Mouse (Mus musculus): ENCODE data around the gene Mical3. TPM values are rescaled to one million over a fixed set of nuclear protein-coding genes. Genes with fewer than 3 reads are reported as not detected.

Gene Mical3
- polyA plus RNA-seq, 1 experiment = 63.6 TPM

DNA sequence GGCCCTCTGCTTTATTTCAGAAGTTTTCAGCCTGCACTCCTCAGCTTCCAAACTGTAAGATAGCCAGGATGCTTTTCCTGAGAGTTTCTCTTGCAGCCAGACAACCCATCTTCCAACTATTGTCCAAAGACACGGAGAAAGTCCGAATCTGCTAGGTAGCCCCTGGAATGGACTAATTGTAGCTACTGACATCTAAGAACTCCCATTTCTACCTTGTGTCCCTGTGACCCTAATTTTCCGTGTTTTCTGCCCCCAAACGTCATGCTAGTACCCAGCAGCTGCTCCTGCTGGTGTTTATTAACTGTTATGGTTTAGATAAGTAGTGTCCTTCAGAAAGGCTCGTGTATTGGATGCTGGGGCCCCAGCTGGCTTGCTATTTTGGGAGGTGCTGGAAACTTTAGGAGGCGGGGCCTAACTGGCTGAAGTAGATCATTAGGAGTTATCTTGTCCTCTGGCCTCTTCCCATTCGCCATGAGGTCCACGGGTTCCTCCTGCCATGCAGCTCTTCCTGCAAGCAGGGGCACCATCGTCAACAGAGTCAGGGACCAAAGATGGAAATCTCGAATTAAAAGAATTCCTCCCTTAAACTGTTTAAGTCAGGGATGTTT lies 19.2 kb downstream of the Mical3 start:
- DNase-seq (ENCODE audit: extremely low spot score in 1 of 2, low spot score in 1 of 2) = no peak

DNA sequence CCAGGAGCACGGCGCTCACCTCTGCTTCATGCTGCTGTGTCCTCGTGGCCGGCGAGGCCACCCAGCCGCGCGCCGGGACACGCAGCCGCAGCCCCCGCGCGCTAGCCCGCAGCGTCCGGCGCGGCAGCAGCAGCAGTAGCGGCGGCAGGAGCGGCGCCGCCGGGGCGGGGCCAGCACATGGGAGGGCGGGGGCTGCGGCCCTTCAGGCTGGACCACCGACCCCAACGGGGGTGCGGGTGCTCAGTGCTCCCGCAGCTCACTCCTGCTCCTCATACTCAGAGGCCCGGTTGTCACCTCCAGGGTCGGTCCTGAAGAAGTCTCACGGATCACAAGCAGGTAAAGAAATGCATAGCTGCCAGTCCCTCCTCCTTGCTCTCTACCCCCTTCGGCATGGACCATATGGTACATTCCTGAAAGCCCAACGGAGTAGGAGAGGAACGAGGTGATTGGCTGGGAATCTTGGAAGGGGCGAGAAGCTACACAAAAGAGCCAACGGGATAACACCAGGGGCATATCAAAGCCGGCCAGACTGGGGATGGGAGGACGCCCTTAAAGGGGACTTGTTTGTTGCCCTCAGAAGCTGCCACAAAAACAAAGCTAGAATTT lies 20.7 kb downstream of the Mical3 start:
- DNase-seq (ENCODE audit: extremely low spot score in 1 of 2, low spot score in 1 of 2) = peak; percentile 92 to 94

DNA sequence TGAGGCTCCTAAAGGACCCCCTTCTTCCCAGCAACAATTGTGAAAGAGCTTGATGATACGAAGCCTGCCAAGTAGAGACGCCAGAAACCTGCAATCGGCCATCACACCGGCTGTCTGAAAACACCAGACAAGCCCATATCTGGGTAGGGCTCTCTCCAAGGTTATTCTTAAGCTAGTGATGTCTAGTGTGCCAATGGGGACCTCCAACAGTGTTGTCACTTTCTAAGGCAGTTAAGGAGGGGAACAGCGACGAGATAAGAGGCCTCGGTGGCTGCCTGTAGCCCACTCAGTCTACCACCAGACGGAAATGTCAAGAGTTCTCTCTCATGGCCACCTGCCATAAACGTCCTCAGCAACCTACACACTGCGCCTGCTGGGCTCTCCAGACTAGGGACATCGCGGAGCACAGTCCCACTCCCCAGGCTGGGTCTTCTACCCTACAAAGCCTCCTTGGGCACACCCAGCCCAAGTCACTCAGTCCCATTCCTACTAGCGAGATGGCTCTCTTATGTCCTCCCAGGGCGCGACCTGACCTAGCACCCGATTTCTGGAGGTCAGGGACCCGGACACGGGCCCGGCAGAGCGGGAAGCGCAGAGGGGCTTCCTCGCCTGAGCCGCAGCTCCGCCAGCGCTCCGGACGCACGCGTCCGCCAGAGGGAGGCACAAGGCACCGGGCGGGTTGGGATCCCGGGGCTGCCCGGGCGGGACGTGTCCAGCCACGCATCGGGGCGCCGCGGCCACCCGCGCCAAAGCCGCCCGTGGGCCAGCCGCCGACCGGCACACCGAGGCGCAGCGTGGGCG lies 21.4 kb downstream of the Mical3 start:
- DNase-seq (ENCODE audit: extremely low spot score in 1 of 2, low spot score in 1 of 2) = peak in 1 of 2 experiments; percentile 47

DNA sequence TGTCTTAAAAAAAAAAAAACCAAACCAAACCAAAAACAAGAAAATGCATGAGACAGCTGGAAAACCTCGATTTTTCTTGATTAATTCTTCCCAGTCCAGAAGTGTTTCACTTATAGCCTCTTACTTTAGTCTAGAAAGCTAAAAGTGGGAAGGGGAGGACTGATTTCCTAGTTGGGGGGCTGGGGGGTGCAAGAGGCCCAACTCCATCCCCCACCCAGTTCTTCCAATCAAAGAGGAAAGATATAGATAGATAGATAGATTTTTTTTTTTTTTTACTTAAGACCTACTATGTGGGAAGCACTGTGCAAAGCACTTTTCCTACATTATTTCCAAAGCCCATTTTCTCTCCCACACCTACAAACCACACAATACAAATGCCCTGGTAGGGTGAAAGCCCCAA lies 22.7 kb downstream of the Mical3 start:
- no peak for DNase-seq (ENCODE audit: extremely low spot score in 1 of 2, low spot score in 1 of 2)

DNA sequence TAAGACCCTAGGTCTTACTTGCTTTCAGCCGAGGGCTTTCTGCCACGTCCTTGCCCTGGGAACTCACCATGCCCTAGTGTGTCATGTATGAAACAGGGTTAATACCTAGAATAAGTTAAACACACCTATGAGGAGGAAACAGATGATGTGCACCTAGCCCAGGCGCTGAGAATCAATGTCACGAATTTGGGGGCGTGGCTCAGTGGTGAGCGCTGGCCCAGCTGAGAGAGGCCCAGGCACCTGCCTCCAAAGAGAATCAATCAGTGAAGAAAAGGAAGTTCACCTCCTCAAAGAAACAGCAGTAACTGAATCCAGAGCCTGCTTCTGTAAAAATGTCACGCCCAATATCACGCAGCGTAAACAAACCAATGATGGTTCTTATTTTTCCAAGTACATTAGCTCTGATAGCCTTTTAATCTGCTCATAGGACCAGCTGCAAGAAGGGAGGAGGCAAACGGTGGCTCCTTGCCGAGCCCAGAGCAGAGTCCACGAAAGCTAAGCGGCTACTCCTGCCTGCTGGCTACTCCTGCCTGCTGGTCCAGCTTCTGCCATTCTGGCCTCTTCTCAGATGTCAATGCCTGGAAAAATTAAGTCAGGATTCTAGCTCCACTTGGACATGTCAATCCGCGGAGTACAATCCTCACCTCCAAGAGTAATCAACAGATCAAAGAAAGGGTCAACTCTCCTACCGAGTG lies 23.9 kb downstream of the Mical3 start:
- DNase-seq (ENCODE audit: extremely low spot score in 1 of 2, low spot score in 1 of 2) = no peak

DNA sequence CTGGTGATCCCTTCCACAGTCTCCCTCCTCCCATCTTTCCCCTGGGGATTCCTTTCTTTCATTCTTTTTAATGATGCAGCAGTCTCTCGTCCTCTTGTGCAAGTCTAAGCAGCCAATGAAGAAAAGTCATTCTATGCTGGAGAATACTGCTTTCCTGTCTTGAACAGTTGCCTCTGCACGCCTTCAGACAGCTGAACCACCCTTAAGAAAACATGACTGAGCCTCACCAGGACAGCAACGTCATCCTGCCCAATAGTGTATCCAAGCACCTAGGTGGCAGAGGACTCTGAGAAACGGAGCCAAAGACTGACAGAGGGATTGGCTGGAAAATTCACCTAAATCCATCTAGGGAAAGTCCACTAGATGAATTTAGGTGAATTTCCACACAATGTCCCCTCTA lies 25.1 kb downstream of the Mical3 start:
- DNase-seq (ENCODE audit: extremely low spot score in 1 of 2, low spot score in 1 of 2) = no peak

DNA sequence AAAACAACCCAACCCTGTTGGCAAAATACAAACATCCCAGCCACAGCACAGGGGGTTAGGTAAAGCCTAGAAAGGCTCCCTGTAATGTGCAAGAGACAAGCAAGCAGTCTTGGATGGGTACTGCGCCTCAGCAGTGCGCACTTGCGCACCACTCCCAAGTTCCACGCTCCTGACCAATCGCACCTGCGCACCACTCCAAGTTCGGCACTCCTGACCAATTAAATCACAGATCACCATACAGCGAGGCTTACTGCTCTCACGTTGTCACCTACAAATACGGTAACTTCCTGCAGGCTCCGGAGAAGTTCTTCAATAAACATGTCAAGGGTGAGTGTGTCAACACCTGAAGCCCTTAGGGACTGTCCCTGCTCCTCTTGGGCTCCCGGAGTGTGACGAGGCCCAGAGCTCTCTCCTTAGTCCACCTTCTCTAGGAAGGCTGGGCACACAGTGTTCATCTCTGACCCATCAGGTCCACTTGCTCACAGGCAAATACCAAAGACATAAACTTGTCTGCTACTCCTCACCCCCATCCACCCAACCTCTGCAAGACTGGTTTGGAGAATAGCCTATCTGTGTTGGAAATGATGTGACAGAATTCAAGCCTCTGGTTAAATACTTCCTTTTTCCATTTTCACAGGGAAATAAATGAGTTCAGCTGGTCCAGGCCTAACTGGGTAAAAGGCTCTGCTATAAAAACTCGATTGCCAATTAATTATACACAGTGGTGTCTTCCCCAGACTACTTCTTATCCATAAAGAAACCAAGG lies 27.2 kb downstream of the Mical3 start:
- no peak for DNase-seq (ENCODE audit: extremely low spot score in 1 of 2, low spot score in 1 of 2)

DNA sequence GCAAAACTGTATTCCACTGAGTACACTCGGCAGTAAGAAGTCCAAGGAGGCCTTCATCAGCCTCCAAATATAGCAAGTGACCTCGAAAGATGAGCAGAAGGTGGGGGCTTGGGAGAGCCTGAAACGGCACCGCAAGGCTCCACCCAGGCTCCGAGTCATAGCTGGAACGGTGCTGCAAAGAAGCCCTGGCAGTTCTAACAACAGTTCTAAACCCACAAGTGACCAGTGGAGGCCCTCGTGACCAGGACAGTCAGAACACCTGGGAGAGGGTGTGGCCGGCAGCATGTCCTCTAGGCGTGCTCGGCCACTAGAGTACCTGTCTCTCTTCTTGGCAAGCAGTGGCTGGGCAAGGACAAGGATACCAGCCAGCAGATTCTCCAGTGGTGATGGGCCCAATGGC lies 27.9 kb downstream of the Mical3 start:
- DNase-seq (ENCODE audit: extremely low spot score in 1 of 2, low spot score in 1 of 2) = no peak

DNA sequence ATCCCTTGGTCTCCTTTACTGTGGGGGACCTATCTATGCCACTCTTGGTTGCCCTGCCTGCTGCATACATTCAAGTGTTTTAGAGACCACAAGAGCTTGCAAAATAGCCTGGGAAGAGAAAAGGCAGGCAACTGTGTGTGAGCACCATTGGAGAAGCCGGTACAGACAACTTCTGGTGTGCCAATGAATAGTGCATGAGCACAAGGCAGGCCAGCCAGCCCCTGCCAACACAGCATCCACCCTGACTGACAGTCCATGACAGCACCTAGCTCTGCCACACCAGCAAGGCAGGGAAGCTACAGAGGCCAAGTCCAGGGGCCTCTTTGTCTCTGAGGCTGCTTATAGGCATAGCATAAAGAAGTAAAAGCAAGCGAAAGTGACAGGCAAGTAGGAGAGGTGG lies 28.7 kb downstream of the Mical3 start:
- DNase-seq (ENCODE audit: extremely low spot score in 1 of 2, low spot score in 1 of 2) = no peak

DNA sequence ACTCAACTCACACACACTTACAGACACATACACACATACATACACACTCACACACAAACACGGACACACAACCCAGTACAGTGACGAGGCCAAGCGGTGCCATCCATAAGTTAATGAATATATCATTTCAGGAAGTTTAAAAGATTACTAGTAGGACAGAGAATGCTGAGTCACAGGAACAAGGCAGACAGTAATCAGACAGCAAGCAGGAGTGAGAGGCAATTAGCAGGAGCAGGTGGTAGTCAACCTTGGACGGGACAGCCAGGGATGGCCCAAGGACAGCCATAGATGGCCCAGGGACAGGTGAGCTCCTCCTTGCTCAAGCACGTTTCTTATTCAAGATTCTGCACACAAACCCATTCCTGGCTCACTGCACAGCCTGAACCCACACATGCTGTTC lies 29.6 kb downstream of the Mical3 start:
- no peak for DNase-seq (ENCODE audit: extremely low spot score in 1 of 2, low spot score in 1 of 2)

DNA sequence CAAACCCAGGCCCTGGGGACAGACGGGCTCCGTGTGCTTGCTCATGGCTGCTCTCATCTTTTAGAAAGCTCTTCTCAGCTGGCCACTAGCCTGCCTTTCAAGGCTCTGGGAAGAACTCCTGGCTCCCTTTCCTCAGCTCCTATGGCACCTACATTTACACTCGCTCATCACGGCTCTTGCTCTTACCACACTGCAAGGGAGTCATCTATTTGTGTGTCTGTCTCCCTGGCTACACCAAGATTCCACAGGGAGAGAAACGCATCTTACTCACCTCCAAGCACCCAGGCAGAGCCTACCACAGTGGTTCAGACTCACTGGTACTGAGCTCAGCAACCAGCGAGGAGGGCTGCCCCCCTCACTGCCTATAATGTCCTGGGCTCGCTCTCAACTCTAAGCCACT lies 31.0 kb downstream of the Mical3 start:
- peak in 1 of 2 experiments; percentile 44 for DNase-seq (ENCODE audit: extremely low spot score in 1 of 2, low spot score in 1 of 2)

DNA sequence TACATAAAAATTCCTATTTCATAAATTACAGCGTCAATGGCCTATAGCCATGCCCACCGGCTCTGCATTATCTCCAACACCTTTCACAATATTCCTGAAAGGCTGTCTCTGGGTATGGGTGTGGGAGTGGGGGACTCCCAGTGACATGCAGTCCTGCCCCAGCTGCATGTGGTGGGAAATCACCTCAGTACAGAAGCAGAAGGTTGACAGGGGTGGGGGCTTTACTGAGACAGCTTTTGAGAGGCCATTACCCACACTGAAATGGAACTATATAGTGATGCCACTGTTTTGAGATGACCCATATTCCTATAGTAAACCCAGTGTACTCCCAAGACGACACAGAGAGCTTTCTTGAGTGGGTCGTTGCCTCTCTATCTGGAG lies 31.6 kb downstream of the Mical3 start:
- no peak for DNase-seq (ENCODE audit: extremely low spot score in 1 of 2, low spot score in 1 of 2)

DNA sequence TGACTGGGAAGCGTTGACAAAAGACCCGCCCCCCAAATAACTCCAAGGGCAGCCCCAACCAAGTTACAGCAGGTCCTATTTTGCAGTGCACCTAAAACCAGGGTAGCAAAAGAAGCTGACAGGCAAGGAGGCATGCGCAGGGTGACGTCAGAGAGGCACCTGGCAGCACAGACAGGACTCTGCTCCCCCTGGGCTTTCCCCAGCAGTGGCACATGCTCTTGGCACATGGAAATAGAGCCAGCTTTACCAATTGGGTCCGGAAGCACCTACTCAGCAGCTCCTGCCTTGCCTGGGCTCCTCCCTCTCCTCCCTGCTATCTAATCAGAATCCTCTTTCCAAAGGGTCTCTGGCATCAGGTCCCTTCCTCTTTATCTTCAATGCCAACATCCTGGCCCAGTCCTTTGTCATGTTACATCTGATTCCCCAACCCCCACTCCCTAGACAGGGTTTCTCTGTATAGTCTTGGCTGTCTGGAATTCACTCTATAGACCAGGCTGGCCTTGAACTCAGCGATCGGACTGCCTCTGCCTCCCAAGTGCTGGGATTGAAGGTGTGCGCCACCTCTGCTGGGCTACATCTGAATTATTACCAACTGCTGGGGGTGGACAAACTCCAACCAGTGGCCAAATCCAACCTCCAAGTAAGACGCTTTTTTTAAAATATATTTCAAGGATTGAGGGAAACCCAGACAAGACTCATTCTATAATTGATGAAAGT lies 32.1 kb downstream of the Mical3 start:
- no peak for DNase-seq (ENCODE audit: extremely low spot score in 1 of 2, low spot score in 1 of 2)

DNA sequence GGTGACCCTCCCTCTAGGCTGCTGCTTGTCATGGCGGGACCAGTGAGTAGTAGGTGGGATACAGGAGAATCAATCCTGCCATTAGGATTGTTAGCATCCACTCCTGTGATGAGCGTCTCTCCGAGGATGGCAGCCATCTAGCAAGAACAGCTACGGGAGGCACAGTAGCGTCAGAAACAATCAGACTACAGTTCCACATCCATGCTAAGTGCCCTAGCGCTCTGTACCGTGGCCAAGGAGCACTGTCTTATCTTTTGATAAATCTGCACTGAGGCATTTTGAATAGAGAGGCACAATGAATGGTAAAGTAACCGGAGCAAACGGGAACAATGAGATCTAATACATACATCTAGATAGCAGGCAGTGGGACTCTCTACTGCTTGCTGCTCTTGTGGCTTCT lies 32.7 kb downstream of the Mical3 start:
- DNase-seq (ENCODE audit: extremely low spot score in 1 of 2, low spot score in 1 of 2) = no peak

DNA sequence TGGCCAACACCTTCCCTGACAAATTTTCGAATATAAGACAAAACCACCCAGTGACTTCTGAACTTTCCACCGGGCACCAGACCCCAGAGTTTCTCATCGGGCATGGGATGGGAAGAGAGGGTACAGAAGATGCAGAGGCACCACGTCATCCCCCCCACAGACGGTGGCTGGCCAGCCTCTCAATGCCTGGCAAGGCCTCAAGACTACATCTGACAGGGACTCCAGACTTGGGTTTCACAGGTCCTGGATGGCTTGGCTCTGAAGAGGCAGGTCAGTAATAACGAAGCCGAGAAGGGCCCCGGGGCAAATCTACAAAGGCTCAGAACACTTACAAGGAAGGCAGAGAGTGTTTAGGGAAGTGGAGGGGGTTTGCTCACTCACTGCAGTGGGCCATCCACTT lies 33.9 kb downstream of the Mical3 start:
- DNase-seq (ENCODE audit: extremely low spot score in 1 of 2, low spot score in 1 of 2) = no peak

DNA sequence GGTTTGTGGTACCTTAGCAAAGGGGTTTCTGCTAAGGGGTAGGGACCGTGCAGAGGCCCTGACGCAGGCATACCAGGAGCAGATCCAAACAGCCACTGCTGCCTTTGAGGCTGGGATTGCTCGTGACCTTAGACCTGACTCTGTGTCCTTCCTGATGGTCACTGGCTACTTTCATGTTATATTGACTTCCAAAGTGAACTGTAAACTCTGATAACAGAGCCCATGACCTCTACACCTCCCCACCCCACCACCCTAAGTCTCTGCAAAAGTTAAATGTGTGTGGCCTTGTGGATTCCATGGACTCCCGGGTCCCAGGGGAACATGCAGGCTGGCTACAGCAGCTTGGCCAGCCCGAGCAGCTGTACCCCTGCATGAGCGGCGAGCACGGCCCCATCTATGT lies 34.4 kb downstream of the Mical3 start:
- DNase-seq (ENCODE audit: extremely low spot score in 1 of 2, low spot score in 1 of 2) = no peak

DNA sequence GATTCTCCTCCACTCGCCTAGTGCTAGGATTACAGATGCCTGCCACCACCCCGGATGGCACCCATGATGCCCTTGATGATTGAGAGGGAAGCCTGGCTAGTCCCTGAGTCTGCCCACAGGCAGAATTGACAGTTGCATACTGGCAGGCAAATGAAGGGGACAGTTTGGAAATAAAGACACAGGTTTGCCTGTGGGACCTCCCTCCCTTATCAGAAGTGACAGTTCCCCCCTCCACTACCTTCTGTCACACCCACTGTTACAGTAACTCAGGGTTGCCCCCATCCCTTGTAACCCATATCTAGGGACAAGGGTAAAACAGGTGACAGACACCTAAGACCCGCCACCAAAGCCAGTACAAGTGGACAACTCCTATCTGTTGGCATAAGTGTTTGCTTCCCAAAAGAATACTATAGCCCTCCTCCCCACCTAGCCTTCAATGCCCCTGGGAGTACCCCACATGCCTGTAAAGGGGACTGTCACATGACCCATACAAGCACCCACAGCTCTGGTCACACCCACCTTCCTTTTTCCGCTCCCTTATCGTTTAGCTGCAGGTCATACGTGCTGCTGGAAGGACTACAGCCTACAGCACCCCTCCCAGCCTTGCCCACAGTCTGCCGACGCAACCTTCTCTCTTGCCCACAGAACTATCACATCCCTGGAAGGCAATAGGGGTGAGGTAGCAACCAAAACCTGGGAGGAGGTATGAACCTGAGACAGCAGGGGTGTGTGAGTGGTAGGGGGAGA lies 37.0 kb downstream of the Mical3 start:
- DNase-seq (ENCODE audit: extremely low spot score in 1 of 2, low spot score in 1 of 2) = no peak

DNA sequence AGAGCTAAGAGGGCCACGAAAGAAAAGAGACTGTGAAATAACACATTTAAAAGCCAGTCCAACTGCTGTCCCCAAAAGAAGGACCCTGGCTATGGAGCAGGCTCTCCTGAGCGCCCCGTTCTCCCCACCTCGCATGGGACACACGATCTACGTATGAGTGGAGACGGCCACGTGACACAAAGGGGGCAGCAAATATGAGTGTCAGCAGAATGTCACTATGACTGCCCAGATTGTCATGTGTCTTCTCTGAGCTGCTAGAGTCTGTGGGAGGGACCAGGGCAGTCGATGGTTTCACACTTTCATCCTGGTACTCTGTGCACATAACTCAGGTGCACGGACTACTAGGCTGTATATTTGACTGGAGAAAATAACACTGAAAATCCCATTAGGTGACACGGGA lies 40.0 kb downstream of the Mical3 start:
- no peak for DNase-seq (ENCODE audit: extremely low spot score in 1 of 2, low spot score in 1 of 2)

DNA sequence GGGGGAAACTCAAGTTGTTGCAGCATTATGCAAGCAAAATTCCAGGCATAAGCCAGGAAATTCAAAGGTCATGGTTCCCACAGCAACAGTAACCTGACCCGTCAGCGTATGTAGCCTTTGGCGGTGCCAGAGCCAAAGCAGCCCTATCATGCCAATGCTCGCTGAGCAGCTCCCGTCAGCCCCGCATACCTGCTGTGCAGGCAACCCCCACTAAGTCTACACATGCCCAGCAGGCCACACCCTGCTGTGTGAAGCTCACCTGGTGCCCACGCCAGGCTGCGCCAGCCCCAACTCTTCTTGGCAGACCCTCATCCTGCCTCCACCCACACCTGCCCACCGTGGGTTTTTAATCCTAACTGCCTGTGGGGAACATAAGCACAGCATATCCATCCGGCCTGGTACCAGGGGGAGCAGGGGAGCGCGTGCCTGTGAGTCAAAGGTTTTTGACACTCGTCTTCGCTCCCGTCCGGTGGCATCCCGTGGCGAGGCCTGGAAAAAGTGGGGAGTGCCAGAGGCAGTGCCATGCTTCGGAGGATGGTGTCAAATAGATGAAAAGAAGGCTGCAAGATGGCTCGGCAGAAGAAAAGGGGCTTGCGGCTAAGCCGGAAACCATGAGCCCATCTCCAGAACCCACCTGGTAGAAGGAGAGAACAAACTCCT lies 43.1 kb downstream of the Mical3 start:
- no peak for DNase-seq (ENCODE audit: extremely low spot score in 1 of 2, low spot score in 1 of 2)

All from frontal cortex, adult 2 months (tissue).